Mouse (Mus musculus) heart, embryonic 16.5 days (tissue): ENCODE data around the gene Prdm9. TPM values are rescaled to one million over a fixed set of nuclear protein-coding genes. Genes with fewer than 3 reads are reported as not detected.
A peak's percentile ranks its signal among the peaks of the same experiment; 100 is the strongest.

Source experiments
- ATAC-seq: fragments of 200-750 bp; cut with Nextera tagmentation; replicated peaks from 2 replicates; pipeline ENCODE4 v1.8.0; 2017; ENCODE audit warnings: moderate number of reproducible peaks; ENCODE audit not compliant: insufficient read depth, low FRiP score; ENCODE audit errors: extremely low read depth
- H3K27ac ChIP-seq: fragments of 300-500 bp; sonication (generic); 2 replicates; pipeline ENCODE4 v1.5.1; 2014; ENCODE audit warnings: mild to moderate bottlenecking, low read length, control low read depth, moderate library complexity
- H3K27me3 ChIP-seq: fragments of 300-500 bp; sonication (generic); 2 replicates; pipeline ENCODE4 v1.6.1; 2014; ENCODE audit warnings: low read length, mixed read lengths; ENCODE audit not compliant: control insufficient read depth, insufficient read depth
- H3K36me3 ChIP-seq: fragments of 300-500 bp; sonication (generic); 2 replicates; pipeline ENCODE4 v1.6.1; 2014; ENCODE audit not compliant: control insufficient read depth, insufficient read depth
- H3K4me1 ChIP-seq: fragments of 300-500 bp; sonication (generic); 2 replicates; pipeline ENCODE4 v1.6.1; 2014; ENCODE audit warnings: low read length, mixed read lengths; ENCODE audit not compliant: control insufficient read depth, insufficient read depth
- H3K4me2 ChIP-seq: fragments of 300-500 bp; sonication (generic); 2 replicates; pipeline ENCODE4 v1.6.1; 2014; ENCODE audit warnings: low read depth, mild to moderate bottlenecking, control low read depth, low read length
- H3K4me3 ChIP-seq: fragments of 300-500 bp; sonication (generic); 2 replicates; pipeline ENCODE4 v1.5.1; 2014; ENCODE audit warnings: mild to moderate bottlenecking, control low read depth, low read length
- H3K9ac ChIP-seq: fragments of 300-500 bp; sonication (generic); 2 replicates; pipeline ENCODE4 v1.6.1; 2014; ENCODE audit warnings: low read length, control low read depth
- H3K9me3 ChIP-seq: fragments of 300-500 bp; sonication (generic); replicated peaks from 2 replicates; pipeline ENCODE4 v1.6.1; 2016; ENCODE audit warnings: low read length; ENCODE audit not compliant: control insufficient read depth
- WGBS: fragments of 180-500 bp; shearing (Covaris S2); extraction: QIAGEN DNeasy Blood & Tissue Kit; methylation state at CpG from one replicate; pipeline ENCODE4 v1.1.7; 2014; 5-methylcytosine and 5-hydroxymethylcytosine counted together
- polyA plus RNA-seq: library from polyadenylated mRNA; unstranded; fragments of >200 nt; fragmentation: Nextera tagmentation; extraction: Ambion mirVana; gene quantifications from 2 replicates; pipeline ENCODE4 v1.2.1, GENCODE M21; 2015

The Prdm9 gene
- polyA plus RNA-seq, 1 experiment from 2014 or later, result 1.7 TPM

DNA sequence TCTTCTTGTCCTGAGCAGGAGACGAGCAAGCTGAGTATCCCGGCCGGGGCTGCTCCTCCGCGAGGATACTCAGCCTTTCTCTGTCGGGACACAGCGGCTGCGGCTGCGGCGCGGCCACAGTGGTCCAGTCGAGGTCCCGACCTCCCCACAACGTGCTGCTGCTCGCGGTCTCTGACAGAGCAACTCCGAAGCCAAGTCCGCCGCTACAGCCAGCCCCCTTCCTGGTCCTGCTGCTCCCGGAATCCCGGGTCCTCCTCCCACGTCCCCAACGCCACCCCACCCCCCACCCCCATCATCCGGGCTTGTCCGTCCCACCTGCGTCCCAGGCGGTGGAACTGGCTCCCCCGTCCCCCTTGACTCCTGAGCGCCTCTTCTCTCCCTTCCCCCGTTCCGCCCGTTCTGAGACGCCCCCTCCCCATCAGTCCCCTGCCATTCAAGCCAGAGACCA lies 27.7 kb downstream of the Prdm9 start:
- Histone ChIP-seq H3K4me3 (peak overlapping the region; percentile 59), H3K27me3 (peaks cover 8% of the 10 kb centered on the region; the same call in 1 of the 2 replicates), H3K4me2 (peak overlapping the region; percentile 93), H3K27ac (no peak overlapping the region), H3K9ac (peak overlapping the region; percentile 53), H3K9me3 (no peaks in the 10 kb centered on the region), H3K36me3 (no peaks in the 10 kb centered on the region), H3K4me1 (peaks cover 3% of the 10 kb centered on the region; the same call in 1 of the 2 replicates)
- peak; percentile 49 for ATAC-seq
- WGBS, result 2% methylated on average over 33 of the region's 33 CpGs

DNA sequence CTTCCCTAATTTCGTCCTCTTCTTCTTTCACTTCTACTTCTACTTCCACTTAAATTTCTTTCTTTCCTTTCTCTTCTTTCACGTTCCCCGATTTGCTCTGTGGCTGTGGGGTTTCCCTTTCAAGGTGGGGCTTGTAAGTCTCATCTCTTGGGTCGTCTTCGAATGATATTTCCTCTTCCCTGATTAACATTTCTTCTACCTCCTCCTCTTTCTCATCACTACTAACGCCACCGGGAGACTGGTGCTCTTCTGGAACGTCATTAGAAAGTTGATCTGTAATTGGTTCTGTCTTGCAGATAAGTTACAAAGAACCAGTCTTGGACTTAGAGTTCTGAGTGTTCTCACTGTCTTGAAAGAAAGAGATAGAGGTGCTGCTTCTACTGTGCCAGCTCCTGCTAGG lies 28.2 kb downstream of the Prdm9 start:
- H3K4me3 ChIP-seq, result peak overlapping the region; percentile 59
- no peak for ATAC-seq
- no peaks in the 10 kb centered on the region for H3K36me3 ChIP-seq
- H3K4me2 ChIP-seq, result peak overlapping the region; percentile 93
- H3K4me1 ChIP-seq, result peaks cover 3% of the 10 kb centered on the region; the same call in 1 of the 2 replicates
- 16% methylated on average over 8 of the region's 8 CpGs for WGBS
- H3K27me3 ChIP-seq, result peaks cover 8% of the 10 kb centered on the region; the same call in 1 of the 2 replicates
- H3K9ac ChIP-seq, result no peak overlapping the region; the same call in 1 of the 2 replicates
- H3K27ac ChIP-seq, result no peak overlapping the region
- H3K9me3 ChIP-seq, result no peaks in the 10 kb centered on the region

- 57% methylated on average over 10 of the region's 11 CpGs for WGBS
- ATAC-seq, result no peak
- Histone ChIP-seq H3K27me3 (peaks cover 8% of the 10 kb centered on the region; the same call in 1 of the 2 replicates), H3K36me3 (no peaks in the 10 kb centered on the region), H3K4me3 (0 out of 2 replicates have a peak overlapping the region, but pooled peaks have one; percentile 59), H3K4me1 (peaks cover 3% of the 10 kb centered on the region; the same call in 1 of the 2 replicates), H3K9me3 (no peaks in the 10 kb centered on the region), H3K4me2 (no peak overlapping the region), H3K27ac (no peak overlapping the region), H3K9ac (no peak overlapping the region)
Observed at GRCm38 (mm10) chr17:15535162-15535800, 28.9 kb downstream of the Prdm9 start.

DNA sequence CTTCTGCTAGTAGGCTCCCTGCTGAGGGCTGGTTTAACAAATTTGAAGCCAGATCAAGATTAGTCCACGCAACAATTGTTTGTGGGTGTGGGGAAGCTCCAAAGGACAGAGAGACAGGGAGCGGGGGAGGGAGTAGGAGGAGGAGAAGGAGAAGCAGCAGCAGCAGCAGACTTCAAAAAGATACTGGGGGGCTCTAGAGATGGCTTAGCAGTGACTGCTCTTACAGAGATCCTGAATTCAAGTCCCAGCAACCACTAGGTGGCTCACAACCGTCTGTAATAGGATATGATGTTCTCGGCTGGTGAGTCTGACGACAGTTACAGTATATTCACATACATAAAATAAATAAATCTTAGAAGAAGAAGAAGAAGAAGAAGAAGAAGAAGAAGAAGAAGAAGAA lies 34.0 kb downstream of the Prdm9 start:
- Histone ChIP-seq H3K27me3 (0 out of 2 replicates have a peak, but pooled peaks cover 1% of the 10 kb centered on the region), H3K4me3 (no peak overlapping the region), H3K9ac (no peak overlapping the region), H3K4me1 (peaks cover 11% of the 10 kb centered on the region), H3K4me2 (no peak overlapping the region), H3K27ac (no peak overlapping the region), H3K36me3 (no peaks in the 10 kb centered on the region), H3K9me3 (no peaks in the 10 kb centered on the region)
- 9% methylated on average over 5 of the region's 5 CpGs for WGBS
- no peak for ATAC-seq

DNA sequence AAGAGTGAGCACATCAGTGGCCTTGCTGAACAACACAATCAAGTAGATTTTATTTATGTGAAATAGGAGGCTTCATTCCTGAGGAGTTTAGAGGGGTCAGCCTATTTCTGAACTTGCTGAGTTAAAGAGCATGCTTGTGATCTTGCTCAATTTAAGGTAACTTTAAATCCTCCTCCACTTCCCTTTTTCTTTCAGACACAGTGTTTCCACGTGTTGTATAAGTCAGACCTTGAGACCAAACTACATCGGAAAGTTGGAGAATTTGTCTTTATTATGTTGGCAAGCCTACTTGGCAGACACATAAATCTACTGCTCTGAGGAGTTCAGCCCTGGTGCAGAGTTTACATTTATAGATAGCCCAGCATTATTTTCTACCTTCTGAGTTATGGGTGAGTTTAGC lies 35.3 kb downstream of the Prdm9 start:
- no peak overlapping the region for H3K4me3 ChIP-seq
- peaks cover 11% of the 10 kb centered on the region for H3K4me1 ChIP-seq
- H3K27ac ChIP-seq, result no peak overlapping the region
- H3K9me3 ChIP-seq, result no peaks in the 10 kb centered on the region
- H3K36me3 ChIP-seq, result peaks cover 10% of the 10 kb centered on the region
- no peak for ATAC-seq
- WGBS, result 75% methylated on average over 2 of the region's 2 CpGs
- H3K27me3 ChIP-seq, result no peaks in the 10 kb centered on the region
- no peak overlapping the region for H3K4me2 ChIP-seq
- H3K9ac ChIP-seq, result no peak overlapping the region

- Histone ChIP-seq H3K36me3 (peaks cover 14% of the 10 kb centered on the region), H3K9ac (peak overlapping the region; percentile 84), H3K4me1 (peaks cover 11% of the 10 kb centered on the region), H3K4me3 (peak overlapping the region; percentile 62), H3K4me2 (peak overlapping the region; percentile 68), H3K9me3 (no peaks in the 10 kb centered on the region), H3K27ac (peak overlapping the region; percentile 83), H3K27me3 (no peaks in the 10 kb centered on the region)
- WGBS, result 44% methylated on average over 3 of the region's 3 CpGs
- ATAC-seq, result no peak
Observed at GRCm38 (mm10) chr17:15527811-15528136, 36.4 kb downstream of the Prdm9 start.

DNA sequence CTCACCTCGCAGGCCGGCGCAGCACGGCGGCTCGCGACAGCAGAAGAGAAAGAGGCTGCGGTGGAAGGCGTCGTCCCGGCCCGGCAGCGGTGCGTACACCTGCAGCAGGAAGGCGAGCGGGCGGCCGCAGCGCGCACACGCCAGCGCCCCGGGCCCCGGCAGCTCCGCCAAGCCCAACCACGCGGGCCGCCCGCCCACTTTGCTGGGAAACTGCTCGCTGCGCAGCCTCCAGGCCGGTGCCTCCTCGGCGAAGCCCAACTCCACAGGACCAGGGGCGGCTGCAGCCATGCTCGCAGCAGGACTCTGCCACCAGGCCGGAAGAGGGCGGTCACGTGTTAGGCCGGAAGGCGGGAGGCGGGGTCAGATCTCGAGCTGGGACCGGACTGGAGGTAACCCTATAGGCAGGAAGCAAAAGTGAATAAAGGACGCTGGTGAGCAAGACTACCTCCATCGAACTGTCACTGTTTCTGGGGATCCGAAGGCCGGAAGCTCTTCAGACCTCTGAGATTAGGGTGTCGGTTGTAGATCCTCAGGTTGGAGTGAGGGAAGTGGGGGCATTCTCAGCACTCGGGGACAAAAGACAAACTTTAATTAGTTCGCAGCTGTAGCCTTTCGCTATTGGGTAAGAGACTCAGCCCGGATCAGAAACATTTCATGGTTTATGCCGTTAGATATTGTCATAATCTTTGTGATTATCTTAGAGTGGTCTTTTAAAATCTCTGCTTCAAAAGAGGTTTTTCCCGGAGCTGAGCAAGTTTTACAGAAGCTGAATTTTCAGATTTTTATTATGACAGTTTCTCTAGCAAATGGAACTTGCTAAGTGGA lies 37.0 kb downstream of the Prdm9 start, which contains the start of gene Pdcd2:
Gene Pdcd2 (minus strand): TSS at position 316 of the 825 bp plus-strand sequence.
- WGBS, result under 1% methylated on average over 55 of the region's 55 CpGs
- Histone ChIP-seq H3K4me2 (peak within 1 kb of the TSS; percentile 68), H3K36me3 (peaks cover 18% of the 10 kb centered on the region), H3K27me3 (no peaks in the 10 kb centered on the region), H3K9me3 (no peaks in the 10 kb centered on the region), H3K9ac (peak within 1 kb of the TSS; percentile 84), H3K4me3 (peak within 1 kb of the TSS; percentile 62), H3K27ac (peak within 1 kb of the TSS; percentile 83), H3K4me1 (peaks cover 11% of the 10 kb centered on the region)
- peak; percentile 99 for ATAC-seq

GRCm38 (mm10) chr17:15526304-15526703 lies 37.9 kb downstream of the Prdm9 start:
- peak overlapping the region; percentile 84 for H3K9ac ChIP-seq
- no peaks in the 10 kb centered on the region for H3K9me3 ChIP-seq
- H3K36me3 ChIP-seq, result peaks cover 26% of the 10 kb centered on the region
- H3K4me3 ChIP-seq, result peak overlapping the region; percentile 62
- H3K27ac ChIP-seq, result no peak overlapping the region
- no peaks in the 10 kb centered on the region for H3K27me3 ChIP-seq
- peak overlapping the region; percentile 68 for H3K4me2 ChIP-seq
- no peak for ATAC-seq
- 14% methylated on average over 10 of the region's 10 CpGs for WGBS
- peaks cover 11% of the 10 kb centered on the region for H3K4me1 ChIP-seq

DNA sequence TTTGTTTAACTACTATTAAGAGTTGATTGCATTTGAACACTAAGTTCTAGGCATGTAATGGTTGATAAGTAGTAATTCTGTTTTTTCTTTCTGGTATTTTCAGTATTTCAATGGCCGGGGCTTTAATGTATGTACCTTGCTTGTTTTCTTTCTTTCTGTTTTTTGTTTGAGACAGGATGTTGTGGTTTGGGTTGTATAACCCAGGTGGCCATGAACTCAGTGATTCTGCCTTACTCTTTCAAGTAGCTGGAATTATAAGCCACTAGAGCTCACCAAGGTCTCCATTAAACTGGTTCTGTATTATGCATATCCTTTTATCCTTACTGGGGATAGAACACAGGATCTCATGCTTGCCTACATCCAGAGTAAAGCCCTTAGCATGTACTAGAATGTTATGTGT lies 45.4 kb downstream of the Prdm9 start:
- no peak overlapping the region for H3K9ac ChIP-seq
- 91% methylated on average over 1 of the region's 1 CpGs for WGBS
- H3K27me3 ChIP-seq, result no peaks in the 10 kb centered on the region
- H3K9me3 ChIP-seq, result no peaks in the 10 kb centered on the region
- H3K4me1 ChIP-seq, result no peaks in the 10 kb centered on the region
- no peak for ATAC-seq
- no peak overlapping the region for H3K27ac ChIP-seq
- H3K36me3 ChIP-seq, result peaks cover 53% of the 10 kb centered on the region
- H3K4me2 ChIP-seq, result no peak overlapping the region
- no peak overlapping the region for H3K4me3 ChIP-seq
